ENCODE assay signal across 29 mouse cellular contexts in genomic region chr11:120126845-120127244, GRCm38 (mm10). TPM values are rescaled to one million over a fixed set of nuclear protein-coding genes. Genes with fewer than 3 reads are reported as not detected.
A peak's percentile ranks its signal among the peaks of the same experiment; 100 is the strongest.
DNase-seq lines count a peak whose midpoint lies in the region; ATAC-seq and TF ChIP-seq lines count a peak whose summit lies in the region.
"Had no signal": no experiment of that assay in that cellular context is flagged by ENCODE, and none has a peak within 500 bp of the region (broad histone marks: within the 10 kb centered on the region; RNA-seq: fewer than 3 reads in every experiment).

No protein-coding gene starts in this region.

- H3K4me1 ChIP-seq in kidney, postnatal 0 days (replicated peaks; ENCODE audit: insufficient read depth, low read length) = no peaks in the 10 kb centered on the region
- no peaks in the 10 kb centered on the region; the same call in 1 of the 2 replicates for H3K4me1 ChIP-seq in kidney, embryonic 15.5 days
- H3K4me1 ChIP-seq: forebrain, embryonic 13.5 days; limb, embryonic 15.5 days had no signal

- H3K9me3 ChIP-seq in kidney, postnatal 0 days (replicated peaks; ENCODE audit: low read length) = no peaks in the 10 kb centered on the region
- no peaks in the 10 kb centered on the region for H3K9me3 ChIP-seq in kidney, embryonic 15.5 days (replicated peaks)
- H3K9me3 ChIP-seq: forebrain, embryonic 13.5 days; heart, embryonic 12.5 days; limb, embryonic 10.5 days; limb, embryonic 15.5 days had no signal

- 0 out of 2 replicates have a peak, but pooled peaks have one; percentile 13 for TF ChIP-seq CTCF in kidney, postnatal 0 days (IDR thresholded peaks at IDR 0.05; ENCODE audit: low read depth)

- H3K4me3 ChIP-seq in kidney, postnatal 0 days (replicated peaks; ENCODE audit: low read depth, low read length) = no peak overlapping the region
- H3K4me3 ChIP-seq in kidney, embryonic 15.5 days (replicated peaks) = no peak overlapping the region
- H3K4me3 ChIP-seq: forebrain, embryonic 13.5 days; gastrocnemius, adult 2 months; heart, adult 2 months; heart, embryonic 12.5 days; limb, embryonic 10.5 days; limb, embryonic 15.5 days had no signal

- H3K27me3 ChIP-seq in kidney, postnatal 0 days (ENCODE audit: insufficient read depth, low read length) = no peaks in the 10 kb centered on the region
- no peaks in the 10 kb centered on the region for H3K27me3 ChIP-seq in kidney, embryonic 15.5 days
- H3K27me3 ChIP-seq: forebrain, embryonic 13.5 days; heart, embryonic 12.5 days; limb, embryonic 15.5 days had no signal

- no peak for ATAC-seq in kidney, postnatal 0 days (replicated peaks; ENCODE audit: low FRiP score, low read depth)
- no peak for ATAC-seq in kidney, embryonic 15.5 days (replicated peaks; ENCODE audit: low FRiP score)
- peak; percentile 60; the same call in 1 of the 2 replicates for ATAC-seq in common myeloid progenitor, adult 5-6 weeks (replicated peaks; ENCODE audit: low read depth, poor library complexity, severe bottlenecking)
- ATAC-seq: forebrain, embryonic 13.5 days had no signal

- H3K36me3 ChIP-seq in kidney, postnatal 0 days (ENCODE audit: insufficient read depth, low read length) = peaks cover 51% of the 10 kb centered on the region
- H3K36me3 ChIP-seq in kidney, embryonic 15.5 days = peaks cover 80% of the 10 kb centered on the region

- 85% methylated on average over 2 of the region's 2 CpGs for WGBS in kidney, postnatal 0 days
- WGBS in kidney, embryonic 15.5 days = 90% methylated on average over 2 of the region's 2 CpGs

- no peak overlapping the region for H3K27ac ChIP-seq in kidney, postnatal 0 days
- H3K27ac ChIP-seq in kidney, embryonic 15.5 days = no peak overlapping the region
- H3K27ac ChIP-seq: forebrain, embryonic 13.5 days; gastrocnemius, adult 2 months; heart, adult 2 months; hindbrain, embryonic 14.5 days; limb, embryonic 10.5 days; limb, embryonic 15.5 days; macrophage; stomach, postnatal 0 days had no signal

- no peak overlapping the region for H3K4me2 ChIP-seq in kidney, postnatal 0 days (ENCODE audit: low read length)
- no peak overlapping the region for H3K4me2 ChIP-seq in kidney, embryonic 15.5 days
- H3K4me2 ChIP-seq: forebrain, embryonic 13.5 days; heart, embryonic 12.5 days; hindbrain, embryonic 14.5 days; limb, embryonic 15.5 days had no signal

- no peak for DNase-seq in kidney, postnatal 0 days (ENCODE audit: low spot score)
- DNase-seq in 3T3-L1 (ENCODE audit: low read depth, low spot score) (peak; percentile 32), A20 (ENCODE audit: low read depth, low spot score) (peak; percentile 31)
- no peak for DNase-seq in Muller cell, postnatal 12 days (ENCODE audit: inconsistent ontology term)
- DNase-seq in right cerebral cortex, adult 18-20 months = no peak
- DNase-seq: adrenal gland, adult 8-10 months; cerebellum, adult 2 months; cerebellum, postnatal 25 days; gastrocnemius, adult 2 months; gastrocnemius, postnatal 36 days; heart, adult 2 months; heart, postnatal 4 days; kidney, postnatal 4 days; layer of hippocampus, adult 9-11 months; midbrain, embryonic 14.5 days; retina, postnatal 1 day; right cerebral cortex, postnatal 25 days; spleen, adult 18-20 months; thymus, adult 18-20 months; thymus, postnatal 25 days had no signal

- H3K9ac ChIP-seq in kidney, postnatal 0 days (ENCODE audit: low read depth, low read length) = no peak overlapping the region
- H3K9ac ChIP-seq in kidney, embryonic 15.5 days = no peak overlapping the region
- H3K9ac ChIP-seq: forebrain, embryonic 13.5 days; heart, embryonic 12.5 days; hindbrain, embryonic 14.5 days; limb, embryonic 15.5 days had no signal

RNA-seq across cellular contexts. Expression of gene Slc38a10, which starts 24.3 kb away (rescaled TPM):
- polyA plus RNA-seq in kidney, postnatal 0 days (2015; fragmentation: Nextera tagmentation; extraction: Ambion mirVana) = 94.0 and 105 TPM in 2 replicates
- 109 and 115 TPM in 2 replicates for polyA plus RNA-seq in kidney, embryonic 15.5 days (2015; fragmentation: Nextera tagmentation; extraction: Ambion mirVana)
- total RNA-seq in common myeloid progenitor, adult 5-6 weeks (2017) = 49.5 and 55.3 TPM in 2 replicates

RNA-seq across cellular contexts. Expression of gene Ndufaf8, which starts 28.1 kb away (rescaled TPM):
- polyA plus RNA-seq in kidney, postnatal 0 days (2015; fragmentation: Nextera tagmentation; extraction: Ambion mirVana) = 107 and 130 TPM in 2 replicates
- 83.0 and 90.1 TPM in 2 replicates for polyA plus RNA-seq in kidney, embryonic 15.5 days (2015; fragmentation: Nextera tagmentation; extraction: Ambion mirVana)
- total RNA-seq in common myeloid progenitor, adult 5-6 weeks (2017) = 15.7 and 21.7 TPM in 2 replicates

RNA-seq across cellular contexts. Expression of gene Tepsin, which starts 28.3 kb away (rescaled TPM):
- 10.8 and 12.1 TPM in 2 replicates for polyA plus RNA-seq in kidney, postnatal 0 days (2015; fragmentation: Nextera tagmentation; extraction: Ambion mirVana)
- 19.5 and 22.4 TPM in 2 replicates for polyA plus RNA-seq in kidney, embryonic 15.5 days (2015; fragmentation: Nextera tagmentation; extraction: Ambion mirVana)
- 5.3 and 7.9 TPM in 2 replicates for total RNA-seq in common myeloid progenitor, adult 5-6 weeks (2017)

RNA-seq across cellular contexts. Expression of gene Cep131, which starts 40.2 kb away (rescaled TPM):
- polyA plus RNA-seq in kidney, postnatal 0 days (2015; fragmentation: Nextera tagmentation; extraction: Ambion mirVana) = 14.3 and 15.5 TPM in 2 replicates
- 23.7 and 27.7 TPM in 2 replicates for polyA plus RNA-seq in kidney, embryonic 15.5 days (2015; fragmentation: Nextera tagmentation; extraction: Ambion mirVana)
- total RNA-seq in common myeloid progenitor, adult 5-6 weeks (2017) = 31.4 and 34.0 TPM in 2 replicates

Comparison
In these comparisons a context has a peak if more than half of its experiments do, and no peak if none do; other contexts are left out.
1. DNase-seq: peak in 3T3-L1 (single experiment) and A20 (single experiment); none in kidney, postnatal 0 days (single experiment), Muller cell, postnatal 12 days (single experiment) and right cerebral cortex, adult 18-20 months (single experiment).